ENCODE assay signal across 9 mouse cellular contexts in the genomic region with DNA sequence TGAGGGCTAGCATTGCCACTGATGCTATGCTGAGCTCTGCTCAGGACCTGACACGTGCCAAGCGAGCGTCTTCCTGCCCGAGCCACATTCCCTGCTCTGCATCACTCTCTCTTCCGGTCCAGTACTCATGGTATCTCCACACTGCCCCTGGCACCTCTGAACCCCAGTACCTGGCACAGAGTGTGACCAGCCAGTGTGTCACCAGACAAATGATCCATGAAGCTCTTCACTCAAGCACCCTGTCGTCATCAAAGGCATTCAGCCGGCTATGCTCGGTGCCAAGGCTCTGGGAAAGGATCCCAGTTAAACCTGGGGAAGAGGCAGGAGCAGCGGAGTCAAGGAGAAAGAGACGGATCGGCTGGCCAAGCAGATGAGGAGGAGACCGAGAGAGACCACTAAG. TPM values are rescaled to one million over a fixed set of nuclear protein-coding genes. Genes with fewer than 3 reads are reported as not detected.
DNase-seq lines count a peak whose midpoint lies in the region; ATAC-seq and TF ChIP-seq lines count a peak whose summit lies in the region.
"Had no signal": no experiment of that assay in that cellular context is flagged by ENCODE, and none has a peak within 500 bp of the region (broad histone marks: within the 10 kb centered on the region; RNA-seq: fewer than 3 reads in every experiment).

No protein-coding gene starts in this region.

- peaks cover 52% of the 10 kb centered on the region for H3K36me3 ChIP-seq in midbrain, embryonic 10.5 days
- no peaks in the 10 kb centered on the region for H3K36me3 ChIP-seq in midbrain, embryonic 15.5 days (replicated peaks)
- no peaks in the 10 kb centered on the region for H3K36me3 ChIP-seq in lung, postnatal 0 days (ENCODE audit: insufficient read depth, low read length)
- H3K36me3 ChIP-seq: embryonic facial prominence, embryonic 15.5 days had no signal

- no peaks in the 10 kb centered on the region for H3K9me3 ChIP-seq in midbrain, embryonic 10.5 days (replicated peaks)
- no peaks in the 10 kb centered on the region for H3K9me3 ChIP-seq in midbrain, embryonic 15.5 days
- no peaks in the 10 kb centered on the region for H3K9me3 ChIP-seq in lung, postnatal 0 days (ENCODE audit: low read length)
- H3K9me3 ChIP-seq: embryonic facial prominence, embryonic 15.5 days had no signal

- no peak for TF ChIP-seq EP300 in lung, postnatal 0 days (IDR thresholded peaks at IDR 0.05)

- H3K27me3 ChIP-seq in midbrain, embryonic 10.5 days (ENCODE audit: low read depth, poor library complexity, severe bottlenecking) = no peaks in the 10 kb centered on the region
- H3K27me3 ChIP-seq in midbrain, embryonic 15.5 days (replicated peaks) = no peaks in the 10 kb centered on the region
- no peaks in the 10 kb centered on the region for H3K27me3 ChIP-seq in lung, postnatal 0 days (replicated peaks; ENCODE audit: insufficient read depth, low read length)
- H3K27me3 ChIP-seq: embryonic facial prominence, embryonic 15.5 days had no signal

- WGBS in midbrain, embryonic 10.5 days = 89% methylated on average over 12 of the region's 12 CpGs
- 75% methylated on average over 12 of the region's 12 CpGs for whole genome bisulfite sequencing in midbrain, embryonic 15.5 days
- WGBS in lung, postnatal 0 days = 49% methylated on average over 12 of the region's 12 CpGs

- no peak overlapping the region for H3K4me3 ChIP-seq in midbrain, embryonic 10.5 days
- H3K4me3 ChIP-seq in midbrain, embryonic 15.5 days = no peak overlapping the region
- H3K4me3 ChIP-seq in lung, postnatal 0 days (ENCODE audit: low read depth, low read length) = no peak overlapping the region
- H3K4me3 ChIP-seq: embryonic facial prominence, embryonic 15.5 days had no signal

- intact Hi-C loops in heart, postnatal 36 days (cut with DNase I) = no loop called here

- no peak for DNase-seq in midbrain, embryonic 10.5 days (ENCODE audit: low spot score)
- DNase-seq in cerebellum, adult 8-10 months = peak; percentile 86
- DNase-seq in heart, postnatal 36 days = peak; percentile 36 to 48
- DNase-seq in lung, postnatal 0 days (ENCODE audit: low spot score) = peak; percentile 27
- no peak for DNase-seq in left cerebral cortex, adult 11 months (ENCODE audit: low spot score)
- DNase-seq in layer of hippocampus, postnatal 14 days (ENCODE audit: low spot score in 2 of 2) = no peak
- no peak for DNase-seq in adipocyte (ENCODE audit: low spot score)

- peak overlapping the region; percentile 24 for H3K27ac ChIP-seq in midbrain, embryonic 10.5 days (replicated peaks)
- no peak overlapping the region for H3K27ac ChIP-seq in midbrain, embryonic 15.5 days
- no peak overlapping the region for H3K27ac ChIP-seq in lung, postnatal 0 days (ENCODE audit: low read length)
- H3K27ac ChIP-seq: embryonic facial prominence, embryonic 15.5 days had no signal

- TF ChIP-seq CTCF in lung, postnatal 0 days (IDR thresholded peaks at IDR 0.05) = no peak

- no peak overlapping the region for H3K4me2 ChIP-seq in midbrain, embryonic 15.5 days
- no peak overlapping the region for H3K4me2 ChIP-seq in lung, postnatal 0 days (replicated peaks; ENCODE audit: low read depth, low read length)
- H3K4me2 ChIP-seq: embryonic facial prominence, embryonic 15.5 days had no signal

- ATAC-seq in midbrain, embryonic 15.5 days (replicated peaks) = no peak
- ATAC-seq in lung, postnatal 0 days = peak; percentile 67

- H3K9ac ChIP-seq in midbrain, embryonic 15.5 days = no peak overlapping the region
- H3K9ac ChIP-seq in lung, postnatal 0 days (replicated peaks; ENCODE audit: low read depth) = no peak overlapping the region
- H3K9ac ChIP-seq: embryonic facial prominence, embryonic 15.5 days had no signal

- H3K4me1 ChIP-seq in midbrain, embryonic 10.5 days = peaks cover 91% of the 10 kb centered on the region
- H3K4me1 ChIP-seq in midbrain, embryonic 15.5 days = peaks cover 53% of the 10 kb centered on the region
- no peaks in the 10 kb centered on the region for H3K4me1 ChIP-seq in lung, postnatal 0 days (ENCODE audit: insufficient read depth, low read depth, low read length)

RNA-seq across cellular contexts. Expression of a gene that starts 16.1 kb away (rescaled TPM):
- 5.1 and 5.9 TPM in 2 replicates for polyA plus RNA-seq in midbrain, embryonic 10.5 days (2016; fragmentation: Nextera tagmentation; extraction: Ambion mirVana)
- 12.8 and 13.6 TPM in 2 replicates for polyA plus RNA-seq in midbrain, embryonic 15.5 days (2015; fragmentation: Nextera tagmentation; extraction: Ambion mirVana)
- total RNA-seq in heart, postnatal 36 days (2021) = 1 to 10 TPM; 4.0 to 7.7 TPM
- polyA plus RNA-seq in lung, postnatal 0 days (2015; fragmentation: Nextera tagmentation; extraction: Ambion mirVana) = 0.13 and 0.33 TPM in 2 replicates
- 10 to 100 TPM; 43.4 to 46.7 TPM for total RNA-seq in layer of hippocampus, postnatal 14 days (2021)

Comparison
In these comparisons a context has a peak if more than half of its experiments do, and no peak if none do; other contexts are left out.
1. DNase-seq: peak in cerebellum, adult 8-10 months (single experiment), heart, postnatal 36 days (2 of 2) and lung, postnatal 0 days (single experiment); none in midbrain, embryonic 10.5 days (single experiment), left cerebral cortex, adult 11 months (single experiment), layer of hippocampus, postnatal 14 days (0 of 2) and adipocyte (single experiment).